Mouse (Mus musculus) cerebellum, adult 2 months (tissue): ENCODE measurements at regions not wholly inside any gene's neighbourhood (a gene's known extent, or its start where the extent isn't known, plus 50 kb on each side); places are given as distances from the start of the nearest gene placed in this dataset.

ENCODE experiments used
- DNase-seq, 2 experiments: peaks; one replicate each; pipeline ENCODE4 v3.0.0; 2021
- H3K27ac ChIP-seq: fragments of 200-500 bp; 2 replicates; pipeline ENCODE4 v1.5.1; 2012; ENCODE audit warnings: low read length, control low read depth, inconsistent platforms; ENCODE audit not compliant: insufficient read depth
- H3K27me3 ChIP-seq: fragments of 200-500 bp; 2 replicates; pipeline ENCODE4 v1.6.1; 2012; ENCODE audit warnings: inconsistent platforms, mild to moderate bottlenecking, low read length, moderate library complexity; ENCODE audit not compliant: control insufficient read depth, insufficient read depth
- H3K4me1 ChIP-seq: fragments of 200-500 bp; 2 replicates; pipeline ENCODE4 v1.6.1; 2011; ENCODE audit warnings: low read length; ENCODE audit not compliant: control insufficient read depth, insufficient read depth
- H3K4me3 ChIP-seq: fragments of 200-500 bp; replicated peaks from 2 replicates; pipeline ENCODE3; 2011; ENCODE audit warnings: mild to moderate bottlenecking, low read depth, low read length, control low read depth; ENCODE audit not compliant: insufficient read depth
- CTCF ChIP-seq: fragments of 200-500 bp; IDR thresholded peaks from 2 replicates; pipeline ENCODE4 v1.5.1; 2011; ENCODE audit warnings: low read depth, mild to moderate bottlenecking, control low read depth, low read length, moderate library complexity, borderline replicate concordance; ENCODE audit not compliant: insufficient read depth
- POLR2A ChIP-seq: fragments of 200-500 bp; IDR thresholded peaks from 2 replicates; pipeline ENCODE4 v1.6.1; 2011; ENCODE audit warnings: low read length, control low read depth, borderline replicate concordance; ENCODE audit not compliant: insufficient read depth
- WGBS: fragments of 180-500 bp; shearing (Covaris S2); methylation state at CpG from one replicate; pipeline ENCODE4 v1.1.7; 2018; 5-methylcytosine and 5-hydroxymethylcytosine counted together

DNA sequence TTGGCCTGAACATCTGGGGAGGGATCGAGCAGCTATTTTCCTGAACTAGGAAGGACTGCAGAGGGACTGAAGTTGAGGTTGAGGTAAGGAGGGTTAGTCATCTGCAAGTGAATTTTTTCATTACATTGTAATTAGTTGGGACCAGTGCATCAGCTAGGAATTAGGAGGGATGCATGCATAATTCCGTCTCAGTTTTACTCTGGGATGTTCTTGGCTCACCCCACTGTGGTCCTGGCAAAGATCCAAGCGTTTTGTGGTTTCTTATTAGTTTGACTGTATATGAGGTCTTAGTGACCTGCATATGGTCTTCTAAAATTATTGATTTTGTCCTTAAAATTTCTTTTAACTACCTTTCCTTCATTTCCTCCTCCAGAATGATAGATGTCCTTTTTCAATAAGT lies 221.0 kb downstream of the Papss1 start:
- Histone ChIP-seq H3K4me3 (no peak overlapping the region), H3K27me3 (no peaks in the 10 kb centered on the region), H3K27ac (no peak overlapping the region), H3K4me1 (peaks cover 4% of the 10 kb centered on the region; the same call in 1 of the 2 replicates)
- TF ChIP-seq CTCF (no peak), POLR2A (no peak)
- no peak for DNase-seq
- WGBS: 57% methylated on average over 3 of the region's 3 CpGs

DNA sequence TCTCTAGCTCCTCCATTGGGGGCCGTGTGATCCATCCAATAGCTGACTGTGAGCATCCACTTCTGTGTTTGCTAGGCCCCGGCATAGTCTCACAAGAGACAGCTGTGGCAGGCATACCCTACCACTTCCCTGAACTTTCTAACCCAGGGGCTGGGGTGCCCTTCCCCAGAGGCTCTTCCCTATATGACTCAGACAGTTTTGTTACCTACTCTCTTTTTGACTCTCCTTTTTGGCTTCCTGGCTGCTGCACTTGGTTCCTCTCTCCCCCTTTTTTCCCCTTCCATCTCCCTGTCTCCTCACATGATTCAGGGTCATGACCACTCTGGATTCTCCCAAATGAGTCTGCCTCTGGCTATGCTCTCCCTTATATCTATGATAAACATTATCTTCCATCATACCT lies 223.8 kb downstream of the Papss1 start:
- no peak for DNase-seq
- peaks cover 4% of the 10 kb centered on the region; the same call in 1 of the 2 replicates for H3K4me1 ChIP-seq
- no peak for TF ChIP-seq CTCF
- no peak for TF ChIP-seq POLR2A
- H3K27me3 ChIP-seq: no peaks in the 10 kb centered on the region
- whole genome bisulfite sequencing: 74% methylated on average over 2 of the region's 2 CpGs
- no peak overlapping the region for H3K27ac ChIP-seq
- no peak overlapping the region for H3K4me3 ChIP-seq

DNA sequence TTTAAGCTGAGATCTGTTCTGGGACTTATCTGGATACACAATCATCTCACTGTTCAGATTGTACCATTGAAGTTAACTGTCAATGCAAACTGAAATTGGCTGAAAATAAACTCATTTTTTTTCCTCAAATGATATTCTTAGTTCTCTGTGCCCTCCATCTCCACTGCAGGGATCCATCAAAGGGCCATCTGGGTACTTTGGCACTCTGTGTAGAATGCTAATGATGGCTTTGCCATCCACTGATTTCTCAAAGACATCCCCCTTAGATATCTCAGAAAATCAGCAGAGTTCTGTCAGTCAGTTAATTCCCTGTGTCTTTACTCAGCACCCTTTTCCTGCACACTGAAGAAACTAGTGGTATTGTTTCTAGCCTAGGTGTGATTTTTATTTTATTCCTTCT lies 224.6 kb downstream of the Papss1 start:
- Histone ChIP-seq H3K27me3 (no peaks in the 10 kb centered on the region), H3K4me1 (peaks cover 4% of the 10 kb centered on the region; the same call in 1 of the 2 replicates), H3K27ac (no peak overlapping the region), H3K4me3 (no peak overlapping the region)
- DNase-seq: peak; percentile 13 to 63
- TF ChIP-seq CTCF (no peak), POLR2A (no peak)

DNA sequence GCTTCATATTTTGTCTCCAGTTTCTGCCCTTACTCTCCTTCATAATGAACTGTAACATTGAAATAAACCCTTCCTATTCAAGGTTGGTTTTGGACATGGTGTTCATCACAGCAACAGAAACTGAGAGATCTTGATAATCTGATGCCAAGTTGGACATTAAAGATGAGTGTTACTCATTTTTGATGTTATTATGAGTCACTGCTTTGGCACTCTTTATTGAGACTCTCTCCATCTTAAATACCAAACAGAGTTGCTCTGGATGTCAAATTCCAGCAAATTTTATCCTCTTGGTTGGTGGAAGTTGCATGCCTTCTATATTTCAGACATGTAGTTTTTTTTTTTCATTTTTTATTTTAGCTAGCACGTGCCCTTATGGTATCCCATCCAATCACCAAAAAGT lies 229.5 kb downstream of the Papss1 start:
- Histone ChIP-seq H3K27ac (no peak overlapping the region), H3K27me3 (no peaks in the 10 kb centered on the region), H3K4me1 (no peaks in the 10 kb centered on the region), H3K4me3 (no peak overlapping the region)
- DNase-seq: no peak
- TF ChIP-seq POLR2A: no peak
- TF ChIP-seq CTCF: no peak
- 92% methylated on average over 1 of the region's 1 CpGs for WGBS

DNA sequence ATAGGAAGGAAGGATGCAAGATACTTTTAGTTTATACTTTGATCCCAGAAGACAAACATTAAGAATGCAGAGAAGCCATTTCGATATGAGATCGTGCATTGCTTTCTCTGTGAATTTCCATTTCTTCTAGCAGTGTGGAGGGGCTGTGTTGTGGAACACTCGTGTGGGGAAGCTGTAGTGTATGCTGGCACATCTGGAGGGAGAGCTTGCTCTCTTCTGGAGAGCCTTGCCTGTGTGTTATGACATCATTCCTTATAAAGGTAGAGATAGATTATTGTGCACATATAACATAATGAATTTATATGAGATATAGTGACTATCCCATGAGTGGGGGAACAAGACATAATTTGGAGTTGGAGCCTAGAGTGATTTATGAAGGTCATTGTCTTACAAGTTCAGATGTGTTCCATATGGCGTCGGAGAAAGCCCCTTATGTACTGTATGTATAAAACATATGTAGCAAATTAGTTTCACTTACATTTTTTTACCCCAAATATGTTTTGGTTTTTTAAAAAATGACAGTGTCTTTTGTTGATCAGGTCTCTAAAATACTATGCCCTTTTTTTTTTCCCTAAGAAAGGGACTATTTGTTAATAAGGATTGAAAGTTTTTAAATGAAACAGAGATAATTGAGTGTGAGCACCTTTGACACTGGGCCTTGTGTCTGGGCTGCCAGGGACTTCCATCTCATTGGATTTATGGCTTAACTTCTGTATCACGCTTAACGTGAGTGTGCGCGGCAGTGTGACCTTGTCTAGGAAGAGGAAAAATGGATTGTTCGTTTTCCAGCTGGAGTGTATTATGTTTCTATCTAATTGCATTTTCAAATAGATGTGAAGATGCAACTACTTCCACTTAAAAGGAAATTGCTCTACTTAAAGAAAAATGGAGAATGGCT lies 230.8 kb downstream of the Papss1 start:
- no peaks in the 10 kb centered on the region for H3K27me3 ChIP-seq
- H3K4me3 ChIP-seq: no peak overlapping the region
- WGBS: 83% methylated on average over 10 of the region's 10 CpGs
- DNase-seq: no peak
- TF ChIP-seq CTCF (no peak), POLR2A (no peak)
- no peaks in the 10 kb centered on the region for H3K4me1 ChIP-seq
- H3K27ac ChIP-seq: no peak overlapping the region

GRCm38 (mm10) chr3:131799774-131800173 lies 235.2 kb downstream of the Papss1 start:
- no peak for DNase-seq
- WGBS: 73% methylated on average over 4 of the region's 4 CpGs
- TF ChIP-seq POLR2A (no peak), CTCF (no peak)
- Histone ChIP-seq H3K27ac (no peak overlapping the region), H3K4me1 (no peaks in the 10 kb centered on the region), H3K27me3 (no peaks in the 10 kb centered on the region), H3K4me3 (no peak overlapping the region)

DNA sequence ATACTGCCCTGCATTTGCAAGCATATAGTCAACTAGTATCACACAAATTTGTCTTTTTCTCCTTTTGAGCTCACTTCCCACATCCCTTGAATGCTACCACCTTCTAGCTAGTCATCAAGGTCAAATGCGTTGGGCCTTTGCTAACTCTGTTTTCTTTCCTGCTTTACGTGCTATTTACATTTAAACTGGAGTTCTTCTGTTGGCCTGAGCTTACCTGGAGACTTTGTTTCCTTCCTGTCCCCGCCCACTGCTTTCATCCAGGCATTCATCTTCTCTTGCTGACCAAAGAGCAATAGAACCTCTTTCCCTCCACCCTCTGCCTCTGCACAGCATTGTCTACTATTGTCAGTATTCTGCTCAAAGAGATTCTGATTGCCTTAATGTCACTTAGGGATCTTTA lies 237.0 kb downstream of the Papss1 start:
- no peak for TF ChIP-seq POLR2A
- TF ChIP-seq CTCF: no peak
- Histone ChIP-seq H3K4me3 (no peak overlapping the region), H3K4me1 (no peaks in the 10 kb centered on the region), H3K27me3 (no peaks in the 10 kb centered on the region), H3K27ac (no peak overlapping the region)
- 91% methylated on average over 3 of the region's 3 CpGs for WGBS
- DNase-seq: no peak

DNA sequence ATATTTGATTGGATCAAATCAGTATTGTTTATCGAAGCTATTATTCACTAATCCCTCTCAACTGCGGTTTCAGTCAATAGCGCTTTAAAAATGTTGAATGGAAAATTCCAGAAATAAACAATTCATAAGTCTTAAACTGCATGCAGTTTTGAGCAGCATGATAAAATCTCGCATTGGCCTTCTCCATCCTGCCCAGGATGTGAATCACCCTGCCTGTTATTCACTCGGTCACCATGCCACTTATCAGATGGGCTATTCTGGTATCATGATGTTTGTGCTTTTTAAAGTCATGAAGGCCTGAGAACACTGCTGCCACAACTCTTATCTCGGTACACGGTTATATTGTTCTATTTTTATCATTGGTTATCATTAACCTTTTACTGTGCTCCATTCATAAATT lies 238.3 kb downstream of the Papss1 start:
- H3K4me3 ChIP-seq: no peak overlapping the region
- 91% methylated on average over 7 of the region's 7 CpGs for WGBS
- H3K4me1 ChIP-seq: no peaks in the 10 kb centered on the region
- no peak overlapping the region for H3K27ac ChIP-seq
- DNase-seq: no peak
- no peaks in the 10 kb centered on the region for H3K27me3 ChIP-seq
- TF ChIP-seq POLR2A (no peak), CTCF (no peak)
